Mouse (Mus musculus) kidney, embryonic 16.5 days (tissue): ENCODE results near the gene Gbx2. TPM values are rescaled to one million over a fixed set of nuclear protein-coding genes. Genes with fewer than 3 reads are reported as not detected.

ENCODE experiments used
- ATAC-seq: fragments of 200-750 bp; cut with Nextera tagmentation; 2 replicates; pipeline ENCODE4 v1.8.0; 2017; ENCODE audit warnings: moderate TSS enrichment; ENCODE audit not compliant: low FRiP score, low TSS enrichment
- H3K27ac ChIP-seq: fragments of 300-500 bp; sonication (generic); 2 replicates; pipeline ENCODE4 v1.5.1; 2014; ENCODE audit warnings: low read length
- H3K27me3 ChIP-seq: fragments of 300-500 bp; sonication (generic); 2 replicates; pipeline ENCODE4 v1.6.1; 2014; ENCODE audit warnings: low read length, control low read depth, mixed read lengths; ENCODE audit not compliant: insufficient read depth
- H3K36me3 ChIP-seq: fragments of 300-500 bp; sonication (generic); 2 replicates; pipeline ENCODE4 v1.6.1; 2014; ENCODE audit warnings: low read length, control low read depth, mixed read lengths; ENCODE audit not compliant: insufficient read depth
- H3K4me1 ChIP-seq: fragments of 300-500 bp; sonication (generic); 2 replicates; pipeline ENCODE4 v1.6.1; 2014; ENCODE audit warnings: low read length, control low read depth, mixed read lengths; ENCODE audit not compliant: insufficient read depth
- H3K4me2 ChIP-seq: fragments of 300-500 bp; sonication (generic); replicated peaks from 2 replicates; pipeline ENCODE4 v1.6.1; 2014; ENCODE audit warnings: low read depth, low read length
- H3K4me3 ChIP-seq: fragments of 300-500 bp; sonication (generic); 2 replicates; pipeline ENCODE4 v1.5.1; 2014; ENCODE audit warnings: mild to moderate bottlenecking, low read length
- H3K9ac ChIP-seq: fragments of 300-500 bp; sonication (generic); replicated peaks from 2 replicates; pipeline ENCODE4 v1.6.1; 2014; ENCODE audit warnings: low read length
- H3K9me3 ChIP-seq: fragments of 300-500 bp; sonication (generic); 2 replicates; pipeline ENCODE4 v1.6.1; 2016; ENCODE audit warnings: low read length, control low read depth
- WGBS: fragments of 180-500 bp; shearing (Covaris S2); extraction: QIAGEN DNeasy Blood & Tissue Kit; methylation state at CpG from one replicate; pipeline ENCODE4 v1.1.7; 2014; 5-methylcytosine and 5-hydroxymethylcytosine counted together
- polyA plus RNA-seq: library from polyadenylated mRNA; unstranded; fragments of >200 nt; fragmentation: Nextera tagmentation; extraction: Ambion mirVana; gene quantifications from 2 replicates; pipeline ENCODE4 v1.2.1, GENCODE M21; 2015

Gene Gbx2
- polyA plus RNA-seq, 1 experiment from 2014 or later, result 0.22 TPM

- Histone ChIP-seq H3K9me3 (no peaks in the 10 kb centered on the region), H3K9ac (no peak overlapping the region), H3K27me3 (peaks cover 98% of the 10 kb centered on the region), H3K27ac (no peak overlapping the region), H3K36me3 (no peaks in the 10 kb centered on the region), H3K4me1 (peaks cover 33% of the 10 kb centered on the region), H3K4me2 (peak overlapping the region; percentile 21; the same call in 1 of the 2 replicates), H3K4me3 (peak overlapping the region; percentile 16; the same call in 1 of the 2 replicates)
- ATAC-seq, result no peak
- under 1% methylated on average over 6 of the region's 6 CpGs for WGBS
These were observed 1.8 kb downstream of the Gbx2 start for GRCm38 (mm10) chr1:89929181-89929580.

- ATAC-seq, result no peak
- H3K27ac ChIP-seq, result no peak overlapping the region
- no peak overlapping the region for H3K9ac ChIP-seq
- peaks cover 98% of the 10 kb centered on the region for H3K27me3 ChIP-seq
- no peaks in the 10 kb centered on the region for H3K9me3 ChIP-seq
- 7% methylated on average over 25 of the region's 25 CpGs for WGBS
- peak overlapping the region; percentile 16; the same call in 1 of the 2 replicates for H3K4me3 ChIP-seq
- H3K4me1 ChIP-seq, result peaks cover 33% of the 10 kb centered on the region
- peak overlapping the region; percentile 21; the same call in 1 of the 2 replicates for H3K4me2 ChIP-seq
- no peaks in the 10 kb centered on the region for H3K36me3 ChIP-seq
These were observed 2.3 kb downstream of the Gbx2 start for GRCm38 (mm10) chr1:89928676-89929075.

GRCm38 (mm10) chr1:89927061-89927661 lies 3.8 kb downstream of the Gbx2 start:
- Histone ChIP-seq H3K36me3 (no peaks in the 10 kb centered on the region), H3K27ac (no peak overlapping the region), H3K9me3 (no peaks in the 10 kb centered on the region), H3K4me2 (peak overlapping the region; percentile 63), H3K4me1 (peaks cover 43% of the 10 kb centered on the region), H3K9ac (peak overlapping the region; percentile 18), H3K27me3 (peaks cover 100% of the 10 kb centered on the region), H3K4me3 (peak overlapping the region; percentile 45)
- WGBS, result 2% methylated on average over 36 of the region's 36 CpGs
- ATAC-seq, result no peak

- Histone ChIP-seq H3K4me3 (peak overlapping the region; percentile 45; the same call in 1 of the 2 replicates), H3K4me2 (peak overlapping the region; percentile 63), H3K36me3 (no peaks in the 10 kb centered on the region), H3K27ac (no peak overlapping the region), H3K9me3 (no peaks in the 10 kb centered on the region), H3K27me3 (peaks cover 100% of the 10 kb centered on the region), H3K4me1 (peaks cover 43% of the 10 kb centered on the region), H3K9ac (no peak overlapping the region)
- 16% methylated on average over 9 of the region's 9 CpGs for WGBS
- ATAC-seq, result no peak
These were observed 4.4 kb downstream of the Gbx2 start for GRCm38 (mm10) chr1:89926583-89927060.

- H3K9ac ChIP-seq, result no peak overlapping the region
- no peak overlapping the region for H3K4me3 ChIP-seq
- WGBS, result 21% methylated on average over 12 of the region's 12 CpGs
- no peak overlapping the region for H3K4me2 ChIP-seq
- peaks cover 100% of the 10 kb centered on the region for H3K27me3 ChIP-seq
- no peaks in the 10 kb centered on the region for H3K36me3 ChIP-seq
- ATAC-seq, result no peak
- H3K27ac ChIP-seq, result no peak overlapping the region
- no peaks in the 10 kb centered on the region for H3K9me3 ChIP-seq
- H3K4me1 ChIP-seq, result peaks cover 33% of the 10 kb centered on the region
These were observed 5.3 kb downstream of the Gbx2 start for GRCm38 (mm10) chr1:89925501-89926190.

- H3K4me3 ChIP-seq, result peak overlapping the region; percentile 25; the same call in 1 of the 2 replicates
- H3K27me3 ChIP-seq, result peaks cover 100% of the 10 kb centered on the region
- H3K36me3 ChIP-seq, result no peaks in the 10 kb centered on the region
- H3K4me1 ChIP-seq, result peaks cover 19% of the 10 kb centered on the region
- H3K9ac ChIP-seq, result no peak overlapping the region
- peak overlapping the region; percentile 40 for H3K4me2 ChIP-seq
- no peaks in the 10 kb centered on the region for H3K9me3 ChIP-seq
- WGBS, result 16% methylated on average over 14 of the region's 14 CpGs
- no peak for ATAC-seq
- no peak overlapping the region for H3K27ac ChIP-seq
These were observed 7.3 kb downstream of the Gbx2 start for GRCm38 (mm10) chr1:89923642-89924020.

- peaks cover 100% of the 10 kb centered on the region for H3K27me3 ChIP-seq
- peaks cover 19% of the 10 kb centered on the region for H3K4me1 ChIP-seq
- H3K27ac ChIP-seq, result no peak overlapping the region
- H3K4me3 ChIP-seq, result peak overlapping the region; percentile 25
- no peak for ATAC-seq
- peak overlapping the region; percentile 40 for H3K4me2 ChIP-seq
- H3K9ac ChIP-seq, result no peak overlapping the region
- no peaks in the 10 kb centered on the region for H3K9me3 ChIP-seq
- WGBS, result 1% methylated on average over 41 of the region's 41 CpGs
- no peaks in the 10 kb centered on the region for H3K36me3 ChIP-seq
These were observed 7.9 kb downstream of the Gbx2 start for GRCm38 (mm10) chr1:89922883-89923641.

GRCm38 (mm10) chr1:89922282-89922681 lies 8.7 kb downstream of the Gbx2 start:
- no peak overlapping the region for H3K9ac ChIP-seq
- no peaks in the 10 kb centered on the region for H3K9me3 ChIP-seq
- H3K27ac ChIP-seq, result no peak overlapping the region
- no peak overlapping the region for H3K4me2 ChIP-seq
- no peak for ATAC-seq
- WGBS, result 5% methylated on average over 7 of the region's 7 CpGs
- no peak overlapping the region for H3K4me3 ChIP-seq
- peaks cover 100% of the 10 kb centered on the region for H3K27me3 ChIP-seq
- no peaks in the 10 kb centered on the region for H3K36me3 ChIP-seq
- peaks cover 17% of the 10 kb centered on the region for H3K4me1 ChIP-seq

GRCm38 (mm10) chr1:89921806-89922205 lies 9.2 kb downstream of the Gbx2 start:
- WGBS, result 3% methylated on average over 10 of the region's 10 CpGs
- no peak overlapping the region for H3K4me3 ChIP-seq
- ATAC-seq, result no peak
- H3K9ac ChIP-seq, result no peak overlapping the region
- H3K27ac ChIP-seq, result no peak overlapping the region
- H3K9me3 ChIP-seq, result no peaks in the 10 kb centered on the region
- H3K4me1 ChIP-seq, result peaks cover 12% of the 10 kb centered on the region
- no peaks in the 10 kb centered on the region for H3K36me3 ChIP-seq
- H3K27me3 ChIP-seq, result peaks cover 96% of the 10 kb centered on the region
- H3K4me2 ChIP-seq, result no peak overlapping the region
